Mouse (Mus musculus) hindlimb bud, embryonic 11.5 days (tissue): ENCODE measurements around the gene Galntl5.
"Not testable (repeated sequence)": the region's sequence is repeated elsewhere in the genome, so short reads cannot be mapped to it uniquely, and the experiment has no call there.

Experiments
- DNase-seq: peaks from one replicate; pipeline ENCODE4 v3.0.0-alpha.2; 2012; ENCODE audit warnings: low read depth, low spot score; ENCODE audit errors: extremely low spot score

The Galntl5 gene

GRCm38 (mm10) chr5:25181004-25181531, at the start of gene Galntl5:
Gene Galntl5, plus strand, starts transcription at chr5:25181460.
- no peak for DNase-seq

DNA sequence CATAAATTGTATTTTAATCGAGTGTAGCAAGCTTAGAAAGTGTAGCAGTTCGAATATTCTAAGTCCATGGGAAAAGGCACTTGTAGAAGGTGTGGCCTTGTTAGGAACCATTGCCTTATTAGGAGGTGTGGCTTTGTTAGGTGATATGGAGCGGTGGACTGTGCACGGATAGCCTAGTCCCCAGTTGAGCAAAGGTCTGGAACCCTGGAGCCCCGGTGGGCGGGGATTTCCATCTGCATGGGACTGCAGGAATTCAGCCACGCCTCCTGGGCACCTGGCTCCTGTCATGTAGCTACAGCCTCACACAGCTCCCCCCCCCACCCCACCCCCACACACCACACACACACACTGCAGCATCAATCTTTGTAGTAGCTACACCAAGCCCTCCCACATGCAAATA, 34.6 kb upstream of the Galntl5 start:
- no peak for DNase-seq

DNA sequence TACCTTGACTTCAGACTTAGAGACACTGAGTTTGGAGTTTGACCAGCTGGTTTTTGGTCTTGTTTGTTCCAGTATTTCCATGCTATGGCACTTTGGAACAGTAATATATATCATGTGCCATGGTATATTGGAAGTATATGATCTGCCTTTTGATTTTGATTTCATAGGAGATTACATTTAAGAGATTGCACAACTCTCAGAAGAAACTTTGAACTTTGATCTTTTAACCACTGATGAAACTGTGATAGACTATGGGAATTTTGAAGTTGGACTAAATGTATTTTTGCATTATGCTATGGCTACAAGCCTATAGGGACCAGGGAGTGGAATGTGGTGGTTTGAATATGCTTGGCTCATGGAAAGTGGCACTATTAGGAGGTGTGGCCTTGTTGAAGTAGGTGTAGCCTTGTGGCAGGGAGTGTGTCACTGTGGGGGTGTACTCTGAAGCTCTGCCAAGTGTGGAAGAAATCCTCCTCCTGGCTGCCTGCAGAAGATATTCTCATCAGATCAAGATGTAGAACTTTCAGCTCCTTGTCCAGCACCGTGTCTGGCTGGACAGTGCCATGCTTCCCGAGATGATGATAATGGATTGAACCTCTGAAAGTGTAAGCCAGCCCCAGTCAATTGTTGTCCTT, 31.8 kb upstream of the Galntl5 start:
- no peak for DNase-seq

DNA sequence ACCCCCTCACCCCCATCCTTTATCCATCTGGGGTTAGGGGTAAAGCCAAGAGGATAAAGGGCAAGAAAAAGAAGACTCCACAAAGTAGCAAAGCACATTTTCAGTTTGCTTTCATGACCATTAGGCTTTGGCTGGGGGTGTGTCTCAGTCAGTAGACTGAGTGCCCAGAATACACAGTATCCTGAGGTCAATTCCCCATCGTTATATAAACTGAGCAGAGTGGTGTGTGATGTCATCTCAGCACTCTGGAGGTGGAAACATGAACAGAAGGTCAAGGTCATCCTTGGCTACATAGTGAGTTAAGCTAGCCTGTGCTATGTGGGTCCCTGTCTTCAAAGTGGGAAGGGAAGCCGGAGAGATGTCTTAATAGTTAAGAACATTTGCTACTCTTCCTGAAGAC, 27.8 kb upstream of the Galntl5 start:
- DNase-seq: no peak

GRCm38 (mm10) chr5:25153996-25154395, 27.3 kb upstream of the Galntl5 start:
- no peak for DNase-seq

- DNase-seq: no peak
Measured at GRCm38 (mm10) chr5:25154823-25155222, 26.4 kb upstream of the Galntl5 start.

DNA sequence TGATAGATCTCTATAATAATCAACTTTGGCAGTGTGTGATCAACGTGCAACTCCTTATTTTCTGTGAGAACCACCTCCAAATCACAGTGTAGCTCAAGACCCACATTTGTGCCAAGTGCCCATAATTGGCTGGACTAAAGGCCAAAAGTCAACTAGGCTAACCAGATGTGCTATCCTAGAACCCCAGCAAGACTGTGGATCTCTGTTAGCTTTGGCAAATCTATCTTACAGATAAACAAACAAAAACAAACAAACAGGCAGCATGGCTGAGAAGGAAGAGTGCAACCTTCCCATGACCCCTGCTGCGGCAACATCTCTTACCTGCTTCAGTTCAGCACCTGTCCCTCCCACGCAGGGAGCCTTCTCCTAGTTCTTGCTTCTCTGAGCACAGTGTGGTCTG, 25.9 kb upstream of the Galntl5 start:
- no peak for DNase-seq

DNA sequence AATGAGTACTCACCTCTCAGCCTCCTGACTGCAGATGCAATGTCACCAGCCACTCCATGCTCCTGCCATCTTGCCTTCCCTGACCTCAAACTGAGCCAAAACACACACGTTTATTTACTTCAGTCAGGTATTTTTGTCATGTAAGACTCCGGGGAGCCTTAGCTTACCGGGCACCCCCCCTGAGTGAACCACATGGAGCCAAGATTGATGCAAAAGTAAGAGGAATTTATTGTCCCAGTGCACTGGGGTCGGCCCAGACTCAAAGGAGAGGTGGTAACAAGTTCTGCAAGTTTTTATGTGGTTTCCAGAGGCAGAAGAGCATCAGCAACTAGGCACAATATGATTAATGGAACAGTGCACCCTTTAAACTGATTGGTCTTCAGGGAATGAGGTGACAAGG, 24.1 kb upstream of the Galntl5 start:
- DNase-seq: no peak

DNA sequence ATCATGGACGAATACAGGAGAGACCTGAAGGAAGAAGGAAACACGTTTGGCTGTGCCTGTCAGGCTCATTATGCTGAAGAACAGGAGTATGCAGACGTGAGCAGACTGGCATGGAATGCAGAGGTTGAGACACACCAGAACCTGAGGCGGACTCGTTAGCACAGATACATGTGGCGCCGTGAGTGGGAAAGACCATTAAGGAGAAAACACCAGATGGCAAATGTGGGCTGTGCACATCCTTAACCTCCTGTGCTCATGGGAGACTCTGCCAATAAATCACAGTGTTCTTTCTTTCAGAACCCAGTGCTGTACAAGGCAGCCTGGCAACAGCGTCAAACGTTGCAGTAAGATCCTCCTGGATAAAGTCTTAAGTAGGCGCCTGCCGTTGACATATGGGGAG, 20.7 kb upstream of the Galntl5 start:
- no peak for DNase-seq

GRCm38 (mm10) chr5:25162981-25163380, 18.3 kb upstream of the Galntl5 start:
- DNase-seq: no peak

- no peak for DNase-seq
Measured at GRCm38 (mm10) chr5:25163938-25164337, 17.3 kb upstream of the Galntl5 start.

GRCm38 (mm10) chr5:25164341-25164740, 16.9 kb upstream of the Galntl5 start:
- DNase-seq: no peak

- no peak for DNase-seq
Measured at GRCm38 (mm10) chr5:25165102-25165788, 16.0 kb upstream of the Galntl5 start.

DNA sequence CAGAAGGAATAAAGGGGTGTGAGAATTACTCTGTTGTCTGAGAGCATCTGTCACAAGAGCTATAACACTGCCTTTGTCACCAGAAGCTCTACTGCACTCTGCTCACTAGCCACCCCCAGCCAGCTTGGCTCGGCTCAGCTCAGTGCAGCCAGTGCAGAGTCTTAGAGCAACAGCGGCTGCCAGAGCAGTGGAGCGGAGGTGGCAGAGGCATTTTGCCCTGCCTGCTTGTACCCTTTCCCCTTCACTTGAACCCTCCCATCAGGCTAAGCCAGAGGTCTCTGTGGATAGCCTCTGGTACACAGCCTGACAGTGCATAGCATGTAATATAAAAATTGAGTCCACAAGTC, 15.5 kb upstream of the Galntl5 start:
- no peak for DNase-seq

GRCm38 (mm10) chr5:25166665-25167064, 14.6 kb upstream of the Galntl5 start:
- DNase-seq: no peak

GRCm38 (mm10) chr5:25177937-25178336, 3.3 kb upstream of the Galntl5 start:
- DNase-seq: not testable (repeated sequence)

DNA sequence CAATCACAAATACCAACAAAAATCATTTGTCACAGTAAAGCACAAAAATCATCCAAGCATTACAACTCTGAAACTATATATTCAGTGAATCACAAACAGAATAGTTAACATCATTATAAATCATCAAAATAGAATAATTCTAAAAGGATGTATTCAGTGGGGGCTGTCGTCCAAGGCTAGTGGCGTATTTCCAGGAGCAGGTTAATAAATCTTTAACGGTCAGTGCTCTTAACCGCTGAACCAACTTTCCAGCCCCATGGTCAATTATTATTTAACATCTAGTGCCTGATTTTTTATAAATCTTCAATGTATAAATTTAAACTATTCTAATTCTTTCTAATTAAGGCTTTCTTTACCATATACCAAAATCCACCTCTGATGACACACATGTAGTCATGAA, 2.7 kb upstream of the Galntl5 start:
- not testable (repeated sequence) for DNase-seq

- no peak for DNase-seq
Measured at GRCm38 (mm10) chr5:25179284-25179683, 2.0 kb upstream of the Galntl5 start.

GRCm38 (mm10) chr5:25179936-25180488, 1.2 kb upstream of the Galntl5 start:
- DNase-seq: no peak

GRCm38 (mm10) chr5:25183595-25183994, 2.3 kb downstream of the Galntl5 start:
- no peak for DNase-seq

- DNase-seq: no peak
Measured at GRCm38 (mm10) chr5:25184594-25184993, 3.3 kb downstream of the Galntl5 start.

- no peak for DNase-seq
Measured at GRCm38 (mm10) chr5:25187727-25188126, 6.5 kb downstream of the Galntl5 start.
